Mouse (Mus musculus): Measurements from ENCODE around the gene Ebf1. TPM values are rescaled to one million over a fixed set of nuclear protein-coding genes. Genes with fewer than 3 reads are reported as not detected.

Gene Ebf1
- polyA plus RNA-seq, 1 experiment from 2014 or later, result 10.0 TPM

Other genes starting within 250 kb of the Ebf1 start
- gene Il12b, start 217.3 kb upstream of the Ebf1 start, polyA plus RNA-seq (2014; fragmentation: Nextera tagmentation; extraction: Ambion mirVana), result not detected in 2 replicates
- gene Ublcp1, start 146.8 kb upstream of the Ebf1 start, polyA plus RNA-seq (2014; fragmentation: Nextera tagmentation; extraction: Ambion mirVana), result 62.4 and 63.9 TPM in 2 replicates
- 71.3 and 73.3 TPM in 2 replicates for gene Rnf145, start 98.4 kb upstream of the Ebf1 start, polyA plus RNA-seq (2014; fragmentation: Nextera tagmentation; extraction: Ambion mirVana)